Mouse (Mus musculus) macrophage (primary cell): ENCODE data around the gene 2700081O15Rik. TPM values are rescaled to one million over a fixed set of nuclear protein-coding genes. Genes with fewer than 3 reads are reported as not detected.

ENCODE experiments used
- H3K27ac ChIP-seq: fragments of 350-480 bp; formaldehyde crosslinking; 2 replicates; pipeline ENCODE4 v1.9.0; 2021
- H3K36me3 ChIP-seq: fragments of 350-480 bp; formaldehyde crosslinking; 2 replicates; pipeline ENCODE4 v1.9.0; 2021; ENCODE audit errors: inconsistent target
- H3K4me3 ChIP-seq: fragments of 350-480 bp; formaldehyde crosslinking; 2 replicates; pipeline ENCODE4 v1.9.0; 2021; ENCODE audit errors: inconsistent target
- H3K79me2 ChIP-seq: fragments of 350-480 bp; formaldehyde crosslinking; 2 replicates; pipeline ENCODE4 v1.9.0; 2021; ENCODE audit errors: inconsistent target
- WGBS: methylation state at CpG from one replicate; pipeline ENCODE4 v1.1.7; 2026; ENCODE audit warnings: inconsistent platforms; ENCODE audit not compliant: missing documents; 5-methylcytosine and 5-hydroxymethylcytosine counted together
- polyA plus RNA-seq: library from polyadenylated mRNA; stranded (reverse); fragments of 250-400 nt; gene quantifications from 3 replicates; pipeline ENCODE4 v1.2.4, GENCODE M21; 2018; ENCODE audit warnings: inconsistent platforms

Gene 2700081O15Rik
- polyA plus RNA-seq, 1 experiment from 2014 or later, result 1.2 TPM

GRCm38 (mm10) chr19:7424590-7425397, 7.4 kb downstream of the 2700081O15Rik start:
- H3K79me2 ChIP-seq, result no peaks in the 10 kb centered on the region
- no peak overlapping the region for H3K4me3 ChIP-seq
- H3K36me3 ChIP-seq, result peaks cover 32% of the 10 kb centered on the region
- H3K27ac ChIP-seq, result no peak overlapping the region
- 93% methylated on average over 8 of the region's 8 CpGs for WGBS

- H3K4me3 ChIP-seq, result no peak overlapping the region
- 54% methylated on average over 3 of the region's 3 CpGs for WGBS
- H3K79me2 ChIP-seq, result no peaks in the 10 kb centered on the region
- H3K27ac ChIP-seq, result no peak overlapping the region
- peaks cover 38% of the 10 kb centered on the region for H3K36me3 ChIP-seq
These were observed 8.0 kb downstream of the 2700081O15Rik start for GRCm38 (mm10) chr19:7425398-7425775.

DNA sequence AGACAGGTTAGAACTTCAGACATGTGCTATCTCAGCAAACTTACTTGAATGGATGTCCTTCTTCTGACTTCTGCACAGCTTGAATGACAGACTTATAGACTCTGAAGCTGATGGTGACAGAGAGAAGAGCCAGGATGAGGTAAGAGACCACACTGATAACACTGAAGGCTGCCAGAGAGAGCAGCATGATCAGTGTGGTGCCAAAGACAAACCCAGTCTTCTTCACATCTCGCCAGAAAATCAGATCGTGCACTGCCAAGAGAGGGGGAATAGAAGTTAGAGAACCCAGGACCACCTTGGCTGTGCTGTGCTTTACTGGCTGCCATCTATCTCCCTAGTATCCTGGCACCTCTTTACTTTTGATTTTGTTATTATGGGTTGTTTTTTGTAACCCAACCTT, 17.5 kb downstream of the 2700081O15Rik start:
- H3K4me3 ChIP-seq, result no peak overlapping the region

DNA sequence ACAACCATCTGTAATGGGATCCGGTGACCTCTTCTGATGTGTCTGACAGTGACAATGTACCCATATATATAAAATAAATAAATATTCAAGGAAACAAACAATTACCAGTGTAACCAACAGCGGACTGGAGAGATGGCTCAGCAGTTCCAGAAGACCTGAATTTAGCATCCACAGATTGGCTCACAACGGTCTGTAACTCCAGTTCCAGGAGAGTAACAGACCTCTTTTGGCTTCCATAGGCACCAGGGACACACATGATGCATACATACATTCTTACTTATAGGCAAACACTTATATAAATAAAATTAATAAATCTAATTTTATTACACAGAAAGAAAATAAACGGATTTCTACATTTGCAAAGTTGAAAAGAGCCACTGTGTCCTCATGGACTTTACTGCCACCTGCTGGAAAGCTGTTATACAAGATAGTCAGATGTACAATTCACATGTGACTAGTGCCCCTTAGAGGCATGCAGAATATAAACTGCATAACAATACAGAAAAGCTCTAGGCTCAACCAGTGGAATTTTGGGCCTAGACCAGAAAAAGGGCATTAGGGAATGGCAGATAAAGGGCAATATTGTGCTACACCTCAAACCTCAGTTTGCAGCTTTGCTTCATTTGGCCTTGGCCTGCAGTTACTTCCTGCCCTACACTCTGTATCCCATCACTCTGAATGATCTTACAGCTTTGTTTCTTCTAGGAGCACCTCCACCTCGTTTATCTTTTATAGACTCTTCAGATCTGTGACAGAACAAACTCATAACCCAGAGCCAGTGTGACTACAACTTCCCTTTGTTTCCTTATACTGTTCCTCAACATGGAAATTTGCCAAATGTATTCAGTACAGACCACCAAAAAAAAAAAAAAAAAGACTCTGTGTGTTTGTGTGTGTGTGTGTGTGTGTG, 18.9 kb downstream of the 2700081O15Rik start:
- H3K79me2 ChIP-seq, result peaks cover 57% of the 10 kb centered on the region
- H3K36me3 ChIP-seq, result peaks cover 42% of the 10 kb centered on the region
- H3K27ac ChIP-seq, result no peak overlapping the region
- WGBS, result 69% methylated on average over 5 of the region's 5 CpGs
- no peak overlapping the region for H3K4me3 ChIP-seq

More for the DNA sequence above, 17.5 kb downstream of the 2700081O15Rik start:
- H3K36me3 ChIP-seq, result peaks cover 57% of the 10 kb centered on the region
- H3K27ac ChIP-seq, result no peak overlapping the region
- peaks cover 42% of the 10 kb centered on the region for H3K79me2 ChIP-seq
- 85% methylated on average over 2 of the region's 2 CpGs for WGBS

DNA sequence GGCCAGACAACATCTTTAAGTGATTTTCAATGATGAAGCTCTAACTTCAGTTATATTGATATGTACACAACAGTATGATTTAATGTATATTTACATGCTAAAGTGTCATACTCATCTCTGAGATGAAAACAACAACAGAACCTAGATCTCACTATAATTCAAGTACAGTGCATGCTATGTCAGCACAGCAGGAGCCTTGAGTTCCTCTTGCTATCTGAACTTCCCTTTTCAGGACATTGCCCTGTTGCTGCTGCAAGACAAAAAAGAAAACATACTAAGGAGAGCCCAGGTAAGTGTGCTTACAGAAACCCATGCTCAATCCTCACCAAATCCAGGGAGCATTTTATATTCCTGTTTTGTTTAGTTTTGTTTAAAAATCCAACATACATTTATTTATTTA, 20.9 kb downstream of the 2700081O15Rik start:
- Histone ChIP-seq H3K36me3 (peaks cover 23% of the 10 kb centered on the region), H3K27ac (no peak overlapping the region), H3K79me2 (peaks cover 74% of the 10 kb centered on the region), H3K4me3 (no peak overlapping the region)

DNA sequence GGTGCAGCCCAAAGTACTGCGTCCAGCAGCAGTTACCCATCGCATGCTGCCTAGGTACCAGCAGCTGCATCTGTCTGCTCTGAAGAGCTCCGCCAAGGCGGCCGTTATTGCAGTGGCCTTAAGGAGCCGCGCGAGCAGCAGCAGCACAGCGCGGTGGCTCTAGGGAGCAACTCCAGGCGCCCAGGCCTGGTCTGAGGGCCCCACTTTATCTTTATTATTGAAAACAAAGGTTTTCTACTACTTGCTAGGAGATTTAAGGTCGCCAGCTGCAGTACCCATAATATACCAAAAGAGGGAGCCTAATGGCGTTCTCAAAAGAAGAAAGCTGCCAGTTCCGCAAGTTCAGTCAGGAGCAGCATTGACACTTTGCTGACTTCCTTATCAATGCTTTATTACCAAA, 24.1 kb downstream of the 2700081O15Rik start:
- 75% methylated on average over 13 of the region's 14 CpGs for WGBS

GRCm38 (mm10) chr19:7445105-7445504, 27.7 kb downstream of the 2700081O15Rik start:
- 88% methylated on average over 2 of the region's 2 CpGs for WGBS
- H3K36me3 ChIP-seq, result peaks cover 2% of the 10 kb centered on the region; the same call in 1 of the 2 replicates
- H3K79me2 ChIP-seq, result peaks cover 98% of the 10 kb centered on the region
- H3K27ac ChIP-seq, result no peak overlapping the region
- no peak overlapping the region for H3K4me3 ChIP-seq

More for the DNA sequence above, 24.1 kb downstream of the 2700081O15Rik start:
- peaks cover 89% of the 10 kb centered on the region for H3K79me2 ChIP-seq
- no peak overlapping the region for H3K4me3 ChIP-seq
- no peaks in the 10 kb centered on the region; the same call in 1 of the 2 replicates for H3K36me3 ChIP-seq
- no peak overlapping the region for H3K27ac ChIP-seq

- Histone ChIP-seq H3K79me2 (peaks cover 98% of the 10 kb centered on the region; the same call in 1 of the 2 replicates), H3K36me3 (peaks cover 7% of the 10 kb centered on the region; the same call in 1 of the 2 replicates), H3K27ac (no peak overlapping the region), H3K4me3 (no peak overlapping the region)
- WGBS, result 100% methylated on average over 1 of the region's 1 CpGs
These were observed 28.2 kb downstream of the 2700081O15Rik start for GRCm38 (mm10) chr19:7445596-7445995.

- Histone ChIP-seq H3K4me3 (no peak overlapping the region), H3K36me3 (peaks cover 6% of the 10 kb centered on the region; the same call in 1 of the 2 replicates), H3K79me2 (peaks cover 86% of the 10 kb centered on the region), H3K27ac (no peak overlapping the region)
- 100% methylated on average over 1 of the region's 2 CpGs for WGBS
These were observed 39.4 kb downstream of the 2700081O15Rik start for GRCm38 (mm10) chr19:7456803-7457202.

GRCm38 (mm10) chr19:7458901-7459300, 41.5 kb downstream of the 2700081O15Rik start:
- Histone ChIP-seq H3K27ac (no peak overlapping the region), H3K4me3 (no peak overlapping the region), H3K79me2 (peaks cover 99% of the 10 kb centered on the region), H3K36me3 (peaks cover 6% of the 10 kb centered on the region; the same call in 1 of the 2 replicates)

GRCm38 (mm10) chr19:7459370-7459769, 41.9 kb downstream of the 2700081O15Rik start:
- WGBS, result 100% methylated on average over 2 of the region's 2 CpGs
- H3K79me2 ChIP-seq, result peaks cover 100% of the 10 kb centered on the region
- H3K4me3 ChIP-seq, result no peak overlapping the region
- H3K27ac ChIP-seq, result no peak overlapping the region
- H3K36me3 ChIP-seq, result peaks cover 6% of the 10 kb centered on the region; the same call in 1 of the 2 replicates

DNA sequence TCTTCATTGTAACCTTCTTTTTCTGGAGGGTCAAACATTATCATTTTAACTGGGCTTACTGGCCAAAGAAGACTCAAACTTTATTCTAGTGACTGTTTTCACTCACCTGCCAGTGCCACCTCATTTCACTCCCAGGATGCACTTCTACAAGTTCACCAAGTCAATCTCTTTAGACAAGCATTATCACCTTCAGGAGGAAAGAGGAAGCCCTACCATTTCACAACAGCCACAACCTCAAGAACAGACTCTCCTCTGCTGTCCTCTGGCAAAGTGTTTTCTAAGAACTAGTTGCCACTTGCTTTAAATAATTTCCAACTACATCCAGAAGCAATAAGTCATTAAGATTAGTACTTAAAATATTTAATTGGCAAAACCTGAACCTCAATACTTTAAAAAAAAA, 50.5 kb downstream of the 2700081O15Rik start:
- H3K4me3 ChIP-seq, result no peak overlapping the region
- H3K36me3 ChIP-seq, result peaks cover 6% of the 10 kb centered on the region; the same call in 1 of the 2 replicates
- no peak overlapping the region for H3K27ac ChIP-seq
- H3K79me2 ChIP-seq, result peaks cover 100% of the 10 kb centered on the region

DNA sequence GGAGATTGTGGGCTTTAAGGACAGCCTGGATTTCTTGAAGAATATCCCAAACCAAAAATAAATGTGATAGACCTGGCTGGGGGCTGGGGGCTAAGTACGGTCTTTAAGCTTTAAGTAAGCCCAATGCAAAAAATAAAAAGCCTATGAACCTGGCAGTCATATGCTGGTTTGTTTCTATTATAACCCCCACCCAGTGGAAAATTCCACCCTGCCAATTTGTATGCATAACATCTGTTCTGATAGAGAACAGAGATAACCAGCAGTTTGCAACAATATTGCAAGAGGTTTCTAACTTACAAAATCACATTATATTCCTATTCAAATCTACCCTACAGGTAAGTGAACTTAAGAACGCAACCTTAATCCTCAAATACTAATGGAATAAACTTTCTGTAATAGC, 53.2 kb downstream of the 2700081O15Rik start:
- peaks cover 14% of the 10 kb centered on the region; the same call in 1 of the 2 replicates for H3K36me3 ChIP-seq
- H3K27ac ChIP-seq, result no peak overlapping the region
- H3K4me3 ChIP-seq, result no peak overlapping the region
- H3K79me2 ChIP-seq, result peaks cover 100% of the 10 kb centered on the region
- 100% methylated on average over 2 of the region's 2 CpGs for WGBS
